Mouse (Mus musculus): ENCODE data around the gene Tm6sf1.

DNA sequence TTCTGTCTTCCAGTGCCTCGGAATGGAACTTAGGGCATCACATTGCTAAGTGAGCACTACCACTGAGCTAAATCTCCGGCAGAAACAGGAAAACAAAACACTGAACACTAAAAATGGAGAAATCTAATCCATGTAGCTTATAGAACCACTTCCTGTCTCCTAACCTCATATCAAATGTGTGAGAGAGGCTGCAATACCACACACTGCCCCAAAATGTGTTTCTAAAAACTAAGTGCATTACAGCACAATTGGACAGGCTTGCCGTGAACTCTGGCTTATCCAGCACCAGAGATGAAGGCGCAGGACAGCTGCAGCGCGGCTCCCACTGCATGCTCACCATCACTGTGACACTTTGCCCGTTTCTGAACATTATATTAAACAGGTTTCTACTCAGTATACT lies 70.2 kb downstream of the Tm6sf1 start:
- no peak for TF ChIP-seq CTCF (IDR thresholded peaks at IDR 0.05; ENCODE audit: borderline replicate concordance, insufficient read depth, low read length)
- TF ChIP-seq POLR2A (IDR thresholded peaks at IDR 0.05; ENCODE audit: low read depth, low read length), result no peak
